Mouse (Mus musculus) urinary bladder, postnatal 10 days (tissue): Measurements from ENCODE around the gene Plin1.

ENCODE experiments used
- DNase-seq: peaks from one replicate; pipeline ENCODE4 v3.0.0; 2022; ENCODE audit warnings: low spot score

Plin1 gene

DNA sequence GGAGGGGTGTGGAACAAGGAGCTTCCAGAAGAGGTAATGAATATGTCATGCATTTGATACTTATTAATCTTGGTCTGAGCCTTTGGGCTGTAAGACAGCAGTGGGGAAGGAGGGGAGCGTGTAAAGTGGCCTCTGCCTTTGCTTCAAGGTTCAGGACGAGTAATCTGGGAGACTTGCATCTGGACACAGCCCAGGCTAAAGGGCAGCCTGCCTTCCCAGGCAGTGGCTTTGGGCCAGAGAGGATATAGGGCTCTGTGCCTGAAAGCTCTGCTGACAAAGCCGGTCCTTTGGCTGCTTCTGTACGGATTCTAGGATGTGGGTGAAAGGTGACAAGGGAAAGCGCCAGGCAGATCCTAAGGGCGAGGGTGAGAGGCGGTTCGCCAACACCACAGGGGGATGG lies 1.9 kb upstream of the Plin1 start:
- no peak for DNase-seq

GRCm38 (mm10) chr7:79731438-79731837 lies 1.3 kb downstream of the Plin1 start:
- DNase-seq = no peak

DNA sequence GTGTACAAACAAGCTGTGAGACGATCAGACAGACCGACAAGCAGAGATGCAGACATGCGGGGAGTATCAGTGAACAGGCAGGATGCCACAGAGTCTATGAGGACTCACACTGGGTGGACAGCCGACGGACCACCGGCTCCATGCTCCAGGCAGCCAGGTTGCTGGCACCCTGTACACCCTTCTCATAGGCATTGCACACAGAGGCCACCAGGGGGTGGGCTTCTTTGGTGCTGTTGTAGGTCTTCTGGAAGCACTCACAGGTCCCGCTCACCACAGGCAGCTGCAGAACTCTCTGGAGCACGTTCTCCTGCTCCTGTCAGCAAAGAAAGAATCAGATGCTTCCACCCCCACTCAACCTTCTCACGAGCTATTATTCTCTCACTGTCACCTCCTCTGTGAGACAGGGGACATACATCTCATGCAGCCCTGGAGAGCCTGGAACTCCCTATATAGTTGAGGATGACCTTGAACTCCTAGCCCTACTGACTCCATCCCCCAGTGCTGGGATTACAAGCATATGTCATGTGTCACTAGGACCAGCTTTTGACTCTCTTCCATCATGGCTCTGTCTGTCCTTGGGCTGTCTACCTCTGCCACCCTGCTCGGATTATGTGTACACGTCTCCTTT lies 2.8 kb downstream of the Plin1 start:
- no peak for DNase-seq

DNA sequence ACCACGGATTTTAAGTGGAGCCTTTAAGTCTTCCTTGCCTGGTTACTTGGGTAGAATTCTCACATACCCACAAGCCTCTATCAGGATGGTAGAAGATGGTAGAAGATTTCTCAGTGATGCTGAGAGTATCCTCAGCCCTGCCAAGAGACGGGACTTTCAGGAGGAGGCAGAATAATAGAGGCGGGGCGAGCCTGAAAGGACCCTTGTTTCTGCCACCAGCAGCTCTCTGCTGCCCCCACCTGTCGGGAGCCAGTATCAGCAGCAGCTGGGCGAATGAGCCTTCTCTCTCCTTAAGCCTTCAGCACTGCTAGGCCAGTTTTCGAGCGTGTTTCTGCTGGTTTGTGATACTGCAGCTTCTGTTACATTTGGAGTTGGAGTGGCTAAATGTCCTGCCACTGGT lies 3.5 kb downstream of the Plin1 start:
- no peak for DNase-seq

GRCm38 (mm10) chr7:79728219-79728618 lies 4.5 kb downstream of the Plin1 start:
- DNase-seq = no peak

DNA sequence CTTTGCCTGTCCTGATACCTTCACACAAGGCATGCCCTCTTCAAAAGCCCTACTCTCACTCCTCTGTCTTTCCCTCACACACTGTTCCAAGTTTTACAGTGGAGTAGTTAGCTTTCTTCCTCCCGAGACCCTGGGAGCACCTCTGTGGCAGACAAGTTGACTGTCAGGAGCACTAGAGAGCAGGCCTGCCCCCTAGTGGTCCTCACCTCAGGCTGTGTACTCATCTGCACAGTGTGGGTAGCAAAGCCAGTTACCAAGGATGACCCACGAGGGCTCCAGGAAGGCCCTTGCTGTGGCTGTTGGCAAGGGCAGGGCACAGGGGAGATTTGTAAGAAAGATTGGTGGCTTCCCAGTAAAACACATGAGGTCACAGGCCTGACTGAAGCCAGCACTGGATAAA lies 5.6 kb downstream of the Plin1 start:
- DNase-seq = no peak

- no peak for DNase-seq
Observed at GRCm38 (mm10) chr7:79721386-79721977, 11.2 kb downstream of the Plin1 start.

- DNase-seq = no peak
Observed at GRCm38 (mm10) chr7:79715187-79715981, 17.3 kb downstream of the Plin1 start, which contains the start of gene Kif7. Gene Kif7, minus strand, starts transcription at chr7:79715720.

DNA sequence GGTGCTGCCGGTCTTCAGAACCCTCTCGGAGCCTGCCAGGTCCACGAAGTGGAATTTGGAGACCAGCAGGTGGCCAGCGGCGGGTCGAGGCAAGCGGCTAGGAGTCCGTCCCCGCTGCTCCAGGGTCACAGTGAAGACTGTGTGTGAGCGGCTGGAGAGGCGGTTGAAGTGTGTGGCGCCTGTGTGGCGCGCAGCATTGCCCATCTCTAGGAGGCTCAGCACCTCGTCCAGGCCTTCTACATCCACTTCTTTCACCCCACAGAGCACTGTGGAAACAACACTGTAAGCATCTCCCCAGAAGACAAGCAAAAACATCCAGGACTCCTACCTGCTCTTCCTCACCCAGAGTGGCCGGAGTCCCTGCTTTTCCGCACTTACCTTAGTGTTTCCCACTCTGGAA lies 21.9 kb downstream of the Plin1 start:
- no peak for DNase-seq

GRCm38 (mm10) chr7:79710130-79710607 lies 22.5 kb downstream of the Plin1 start:
- no peak for DNase-seq

DNA sequence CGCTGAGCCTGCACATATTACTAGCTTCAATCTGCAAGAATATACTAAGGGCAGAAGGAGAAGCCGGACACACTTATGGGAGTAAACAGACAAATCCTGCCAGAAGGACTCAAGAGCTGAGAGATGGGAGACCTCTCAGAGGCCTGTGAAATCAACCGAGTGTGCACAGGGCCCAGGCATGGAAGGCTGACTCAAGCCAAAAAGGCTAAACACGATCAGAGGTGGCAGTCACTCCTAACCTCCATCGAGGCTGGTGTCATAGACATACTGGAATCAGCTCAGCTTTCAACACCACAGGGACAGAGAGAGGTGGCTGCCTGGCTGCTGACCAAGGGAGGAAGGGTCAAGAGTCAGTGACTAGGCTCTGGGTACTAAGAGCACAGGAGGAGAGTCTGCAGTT lies 27.5 kb downstream of the Plin1 start:
- DNase-seq = no peak

DNA sequence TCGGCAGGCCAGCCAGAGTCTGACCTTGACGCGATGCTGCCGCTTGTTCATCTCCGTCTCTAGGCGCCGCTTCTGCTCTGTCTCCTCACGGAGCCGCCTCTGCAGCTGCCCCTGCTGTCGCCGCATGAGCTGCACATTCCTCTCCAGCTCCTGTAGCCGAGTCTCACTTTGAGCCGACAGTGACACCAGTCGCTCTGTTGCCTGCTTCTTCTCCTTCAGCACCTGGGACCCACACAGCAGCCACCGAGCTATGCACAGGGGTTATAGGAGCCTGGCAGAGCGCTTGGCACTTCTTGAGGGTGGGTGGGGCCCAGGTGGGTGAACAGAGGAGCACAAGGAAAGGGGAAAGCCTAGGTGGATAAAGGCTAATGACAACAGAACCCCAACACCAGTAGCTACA lies 29.9 kb downstream of the Plin1 start:
- no peak for DNase-seq

- DNase-seq = no peak
Observed at GRCm38 (mm10) chr7:79696495-79696894, 36.2 kb downstream of the Plin1 start.

DNA sequence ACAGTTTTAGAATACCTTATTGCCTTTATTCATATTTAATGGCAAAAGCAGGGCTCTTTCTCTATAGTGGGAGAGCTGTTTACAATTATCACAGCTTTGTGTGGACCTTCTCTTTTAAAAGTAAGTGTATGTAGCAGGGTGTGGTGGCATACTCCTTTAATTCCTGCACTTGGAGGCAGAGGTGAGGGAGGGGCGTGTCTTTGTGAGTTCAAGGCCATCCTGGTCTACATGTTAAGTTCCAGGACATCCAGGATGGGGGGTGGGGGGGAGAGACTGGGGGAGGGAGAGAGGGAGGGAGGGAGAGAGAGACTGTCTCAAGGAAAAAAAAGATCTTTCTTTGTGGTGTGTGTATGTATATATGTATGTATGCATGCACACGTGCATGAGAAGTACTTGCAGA lies 52.5 kb downstream of the Plin1 start:
- no peak for DNase-seq

- DNase-seq = no peak
Observed at GRCm38 (mm10) chr7:79679186-79679585, 53.5 kb downstream of the Plin1 start.

DNA sequence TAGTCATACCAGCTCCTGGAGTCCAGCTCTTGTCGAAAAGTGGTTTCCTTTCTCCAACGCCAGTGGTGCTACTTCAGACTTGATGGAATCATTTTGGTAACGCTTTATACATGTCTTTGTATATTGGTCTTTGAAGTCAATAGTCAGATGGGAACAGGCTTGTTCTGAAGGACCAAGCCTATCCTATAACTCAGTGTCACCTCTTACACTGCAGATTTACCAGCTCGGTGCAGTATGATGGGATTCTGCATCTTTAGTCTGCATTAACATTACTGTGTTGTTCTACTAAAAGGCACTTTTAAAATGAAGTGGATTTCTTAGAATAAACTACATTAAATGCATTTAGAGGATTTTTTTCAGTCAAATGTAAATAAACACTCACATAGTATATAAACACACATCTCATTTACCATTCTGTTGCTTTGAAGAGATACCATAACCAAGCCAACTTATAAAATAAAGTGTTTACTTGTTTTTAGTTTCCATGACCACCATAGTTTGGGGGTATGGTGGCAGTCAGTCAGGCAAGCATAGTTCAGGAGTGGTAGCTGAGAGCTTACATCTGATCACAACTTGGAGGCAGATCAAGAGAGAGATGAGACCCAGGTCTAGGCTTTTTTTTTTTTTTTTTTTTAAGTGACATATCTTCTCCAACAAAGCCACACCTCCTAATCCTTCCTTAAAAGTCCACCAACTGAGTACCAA lies 61.7 kb downstream of the Plin1 start:
- no peak for DNase-seq
